Mouse (Mus musculus): Measurements from ENCODE around the gene Tnni3.
A peak's percentile ranks its signal among the peaks of the same experiment; 100 is the strongest.
"Not testable (repeated sequence)": the region's sequence is repeated elsewhere in the genome, so short reads cannot be mapped to it uniquely, and the experiment has no call there.

The Tnni3 gene

GRCm38 (mm10) chr7:4524212-4524922 is at the start of gene Tnni3:
Gene Tnni3, minus strand, starts transcription at chr7:4524229.
- peak; percentile 75 for DNase-seq (ENCODE audit: low read depth, low spot score)

GRCm38 (mm10) chr7:4572361-4572760 is 48.3 kb upstream of the Tnni3 start:
- not testable (repeated sequence) for DNase-seq (ENCODE audit: low read depth, low spot score)

GRCm38 (mm10) chr7:4562660-4563059 is 38.6 kb upstream of the Tnni3 start:
- no peak for DNase-seq (ENCODE audit: low read depth, low spot score)

GRCm38 (mm10) chr7:4557167-4557560 is 33.1 kb upstream of the Tnni3 start:
- no peak for DNase-seq (ENCODE audit: low read depth, low spot score)

- DNase-seq (ENCODE audit: low read depth, low spot score) = peak; percentile 84
Measured at GRCm38 (mm10) chr7:4556256-4557166, 32.5 kb upstream of the Tnni3 start.

- DNase-seq (ENCODE audit: low read depth, low spot score) = peak; percentile 35
Measured at GRCm38 (mm10) chr7:4547221-4547641, 23.2 kb upstream of the Tnni3 start, which contains the start of gene Syt5. Gene Syt5, minus strand, starts transcription at chr7:4547541.

GRCm38 (mm10) chr7:4546591-4547131 is 22.6 kb upstream of the Tnni3 start:
- peak; percentile 56 for DNase-seq (ENCODE audit: low read depth, low spot score)

- no peak for DNase-seq (ENCODE audit: low read depth, low spot score)
Measured at GRCm38 (mm10) chr7:4546050-4546449, 22.0 kb upstream of the Tnni3 start.

GRCm38 (mm10) chr7:4542013-4542412 is 18.0 kb upstream of the Tnni3 start:
- DNase-seq (ENCODE audit: low read depth, low spot score) = no peak

- DNase-seq (ENCODE audit: low read depth, low spot score) = no peak
Measured at GRCm38 (mm10) chr7:4541344-4541743, 17.3 kb upstream of the Tnni3 start.

- DNase-seq (ENCODE audit: low read depth, low spot score) = no peak
Measured at GRCm38 (mm10) chr7:4539019-4539418, 15.0 kb upstream of the Tnni3 start.

- DNase-seq (ENCODE audit: low read depth, low spot score) = no peak
Measured at GRCm38 (mm10) chr7:4537181-4537580, 13.2 kb upstream of the Tnni3 start.

GRCm38 (mm10) chr7:4536369-4536768 is 12.3 kb upstream of the Tnni3 start:
- no peak for DNase-seq (ENCODE audit: low read depth, low spot score)

- no peak for DNase-seq (ENCODE audit: low read depth, low spot score)
Measured at GRCm38 (mm10) chr7:4532005-4532729, 8.1 kb upstream of the Tnni3 start, which contains the start of gene Dnaaf3. Gene Dnaaf3, minus strand, starts transcription at chr7:4532453.

- not testable (repeated sequence) for DNase-seq (ENCODE audit: low read depth, low spot score)
Measured at GRCm38 (mm10) chr7:4530166-4530565, 6.1 kb upstream of the Tnni3 start.

- no peak for DNase-seq (ENCODE audit: low read depth, low spot score)
Measured at GRCm38 (mm10) chr7:4527302-4527689, 3.3 kb upstream of the Tnni3 start.

- peak; percentile 66 for DNase-seq (ENCODE audit: low read depth, low spot score)
Measured at GRCm38 (mm10) chr7:4526341-4527301, 2.6 kb upstream of the Tnni3 start.

GRCm38 (mm10) chr7:4523205-4524130 is 561 bp downstream of the Tnni3 start:
- no peak for DNase-seq (ENCODE audit: low read depth, low spot score)

GRCm38 (mm10) chr7:4522292-4522691 is 1.7 kb downstream of the Tnni3 start:
- no peak for DNase-seq (ENCODE audit: low read depth, low spot score)
